Mouse (Mus musculus): ENCODE results near the gene Pnp2.

GRCm38 (mm10) chr14:50938119-50938908 lies 17.5 kb upstream of the Pnp2 start:
- TF ChIP-seq CTCF (IDR thresholded peaks at IDR 0.05; ENCODE audit: low read depth) (no peak), EP300 (IDR thresholded peaks at IDR 0.05; ENCODE audit: low read depth) (no peak)

Measured in liver, postnatal 0 days (tissue).